Mouse (Mus musculus) testis, postnatal 14 days (tissue): Measurements from ENCODE around the gene Gm8246.
"Not testable (repeated sequence)": the region's sequence is repeated elsewhere in the genome, so short reads cannot be mapped to it uniquely, and the experiment has no call there.

Source experiments
- DNase-seq: peaks from one replicate; pipeline ENCODE4 v3.0.0; 2021; ENCODE audit warnings: low spot score

Gm8246 gene

DNA sequence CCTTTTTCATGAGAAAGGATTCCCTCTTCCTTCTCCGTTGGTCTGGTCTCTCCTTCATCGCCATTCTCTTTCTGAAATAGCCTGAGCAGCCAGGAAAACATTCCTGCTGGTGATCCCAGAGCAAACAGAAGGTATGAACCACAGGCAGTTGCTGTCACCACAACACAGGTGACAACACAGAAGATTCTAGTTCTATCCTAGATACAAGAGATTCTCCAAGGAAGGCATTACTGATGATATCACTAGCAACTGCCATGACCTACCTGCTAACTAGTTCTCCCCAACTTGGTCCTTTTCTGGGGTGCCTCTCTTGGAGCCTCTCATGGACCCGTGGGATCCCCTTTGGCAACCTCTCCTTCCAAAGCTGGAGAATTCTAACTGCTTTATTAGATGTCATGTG is at the start of gene Gm8246:
Gene Gm8246 (minus strand): TSS at position 101 of the 400 bp plus-strand sequence.
- not testable (repeated sequence) for DNase-seq

DNA sequence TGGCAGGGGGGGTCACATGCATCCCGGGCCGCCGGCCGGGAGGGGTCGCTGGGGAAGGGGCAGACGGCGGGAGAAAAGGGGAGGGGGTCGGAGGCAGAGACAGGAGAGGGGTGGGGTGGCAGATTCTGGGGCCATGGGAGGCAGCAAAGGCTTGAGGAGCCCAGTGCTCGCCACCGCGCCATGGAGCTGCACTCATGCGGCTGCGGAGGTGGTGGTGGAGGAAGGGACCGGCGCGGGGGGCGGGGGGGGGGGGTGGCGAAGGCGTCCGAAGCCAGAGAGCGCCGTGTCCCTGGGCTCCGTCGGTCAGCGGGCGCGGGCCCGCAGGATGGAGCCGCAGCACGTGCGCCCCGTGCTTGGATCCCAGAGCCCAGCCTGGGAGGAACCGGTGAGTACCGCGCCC is 23.7 kb upstream of the Gm8246 start, which contains the start of gene Gm3488:
Gene Gm3488 (plus strand): TSS at position 301 of the 400 bp plus-strand sequence.
- not testable (repeated sequence) for DNase-seq

DNA sequence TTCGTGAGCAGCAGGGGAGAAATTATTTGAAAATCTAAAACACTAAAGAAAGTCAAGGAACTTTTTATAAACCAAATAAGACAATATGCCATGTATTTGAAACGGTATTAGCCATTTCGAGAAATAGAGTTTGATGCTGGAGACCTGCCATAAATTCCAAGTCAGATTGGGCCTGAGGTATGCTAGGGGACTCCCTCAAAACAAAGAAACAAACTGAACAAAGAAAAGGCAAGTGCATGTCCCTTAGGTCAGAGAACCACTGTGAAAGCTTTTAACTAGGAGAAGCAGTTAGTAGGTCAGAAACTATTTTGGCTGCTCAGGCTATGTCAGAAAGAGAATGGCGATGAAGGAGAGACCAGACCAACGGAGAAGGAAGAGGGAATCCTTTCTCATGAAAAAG is 6.3 kb upstream of the Gm8246 start, which contains the start of gene Gm3187:
Gene Gm3187 (plus strand): TSS at position 301 of the 400 bp plus-strand sequence.
- not testable (repeated sequence) for DNase-seq

DNA sequence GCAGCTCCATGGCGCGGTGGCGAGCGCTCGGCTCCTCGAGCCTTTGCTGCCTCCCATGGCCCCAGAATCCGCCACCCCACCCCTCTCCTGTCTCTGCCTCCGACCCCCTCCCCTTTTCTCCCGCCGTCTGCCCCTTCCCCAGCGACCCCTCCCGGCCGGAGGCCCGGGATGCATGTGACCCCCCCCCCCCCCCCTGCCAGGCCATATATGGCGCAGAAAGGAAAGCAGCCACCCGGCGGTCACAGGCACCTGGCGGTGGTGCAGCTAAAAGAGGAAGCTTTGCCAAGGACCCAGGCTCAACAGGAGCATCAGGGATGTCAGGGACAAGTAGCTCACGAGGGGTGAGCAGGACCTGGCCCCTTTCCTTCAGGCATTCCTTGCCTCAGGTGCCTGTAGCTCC is 17.2 kb downstream of the Gm8246 start:
- DNase-seq, result not testable (repeated sequence)

DNA sequence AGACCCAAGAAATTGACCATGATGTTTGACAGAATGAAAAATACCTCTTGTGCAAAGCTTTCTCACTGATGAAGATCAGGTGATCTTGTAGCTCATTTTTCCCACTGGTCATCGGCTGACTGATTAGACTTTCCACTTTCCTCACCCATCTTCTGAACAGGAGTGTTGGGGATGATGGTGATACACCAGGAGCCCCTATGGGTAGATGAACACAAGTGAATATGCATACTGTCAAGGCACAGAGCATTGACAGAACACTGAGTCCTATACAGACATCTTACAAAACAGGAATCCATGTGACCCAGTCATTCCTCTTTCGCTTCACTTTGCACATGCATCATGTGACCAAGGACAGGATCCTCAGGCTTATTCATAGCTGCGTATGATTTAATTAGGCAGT is 22.3 kb downstream of the Gm8246 start, which contains the start of gene Gm3194:
Gene Gm3194 (minus strand): TSS at position 101 of the 400 bp plus-strand sequence.
- DNase-seq, result not testable (repeated sequence)
